Mouse (Mus musculus) urinary bladder, postnatal 10 days (tissue): ENCODE measurements around the gene Spata31d1d.

Source experiments
- DNase-seq: peaks from one replicate; pipeline ENCODE4 v3.0.0; 2022; ENCODE audit warnings: low spot score

Gene Spata31d1d

GRCm38 (mm10) chr13:59676316-59677229, 55.0 kb downstream of the Spata31d1d start:
- no peak for DNase-seq
